In genomic region chr8:126062844-126063243, GRCm38 (mm10) we compare ENCODE assay signal across 18 mouse cellular contexts.
DNase-seq lines count a peak whose midpoint lies in the region; ATAC-seq lines count a peak whose summit lies in the region.
"Had no signal": no experiment of that assay in that cellular context is flagged by ENCODE, and none has a peak within 500 bp of the region (broad histone marks: within the 10 kb centered on the region; RNA-seq: fewer than 3 reads in every experiment).

No protein-coding gene starts in this region.

- intact Hi-C loops in left cerebral cortex, postnatal 10 days (cut with DNase I): no loop called here

- no peak for DNase-seq in cerebellum, postnatal 4 days (ENCODE audit: low spot score in 2 of 2)
- peak; percentile 22 for DNase-seq in heart, adult 11 months
- no peak for DNase-seq in heart, adult 9 months (ENCODE audit: low spot score in 2 of 2)
- peak; percentile 5 for DNase-seq in ZHBTc4 (ENCODE audit: low read depth, low spot score)
- peak; percentile 52 for DNase-seq in cerebellum, adult 9-11 months
- no peak for DNase-seq in left cerebral cortex, postnatal 10 days (ENCODE audit: extremely low spot score in 1 of 2, low spot score in 2 of 2)
- DNase-seq in kidney, adult 18-20 months: no peak
- DNase-seq: adrenal gland, postnatal 10 days; embryo, embryonic 11 days; gastrocnemius, postnatal 10 days; gastrocnemius, postnatal 36 days; heart, postnatal 10 days; heart, postnatal 36 days; kidney, adult 8-10 months had no signal

- peak; percentile 51; the same call in 1 of the 2 replicates for ATAC-seq in cerebellum, adult (ENCODE audit: insufficient number of reproducible peaks, low FRiP score, low TSS enrichment)
- ATAC-seq: forebrain, embryonic 16.5 days; hindbrain, embryonic 16.5 days; intestine, postnatal 0 days had no signal

Comparison
In these comparisons a context has a peak if more than half of its experiments do, and no peak if none do; other contexts are left out.
1. DNase-seq: peak in heart, adult 11 months (single experiment), ZHBTc4 (single experiment) and cerebellum, adult 9-11 months (single experiment); none in cerebellum, postnatal 4 days (0 of 2), heart, adult 9 months (0 of 2), left cerebral cortex, postnatal 10 days (0 of 2) and kidney, adult 18-20 months (single experiment).